Mouse (Mus musculus) lung, postnatal 14 days (tissue): Measurements from ENCODE around the gene Pnma5.
"Not testable (repeated sequence)": the region's sequence is repeated elsewhere in the genome, so short reads cannot be mapped to it uniquely, and the experiment has no call there.

Experiments used
- DNase-seq: peaks from one replicate; pipeline ENCODE4 v3.0.0; 2021

The Pnma5 gene

DNA sequence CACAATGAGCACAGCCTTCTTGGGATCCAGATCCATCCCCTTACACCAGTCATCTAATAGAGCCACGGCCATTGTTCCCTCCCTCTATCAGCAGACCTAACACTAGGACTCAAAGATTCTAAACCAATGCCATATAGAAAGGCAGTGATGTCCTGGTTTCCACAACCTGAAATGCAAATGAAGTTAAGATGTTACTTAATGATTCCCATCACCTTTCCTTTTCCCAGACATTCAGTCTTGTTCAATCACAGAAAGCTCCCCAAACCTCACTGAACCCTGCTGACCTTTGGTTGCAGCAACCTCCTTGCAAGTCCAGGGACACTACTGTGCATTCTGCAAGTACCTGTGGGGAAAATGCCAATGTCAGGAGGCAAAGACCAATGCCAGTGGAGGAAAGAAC lies at the start of gene Pnma5:
Gene Pnma5, minus strand, starts transcription at position 101 of the 400 bp plus-strand sequence.
- DNase-seq: no peak

- not testable (repeated sequence) for DNase-seq
Measured at GRCm38 (mm10) chrX:73082267-73083055, 45.6 kb upstream of the Pnma5 start, which contains the start of gene Xlr4a. Gene Xlr4a (minus strand): TSS chrX:73082478.

DNA sequence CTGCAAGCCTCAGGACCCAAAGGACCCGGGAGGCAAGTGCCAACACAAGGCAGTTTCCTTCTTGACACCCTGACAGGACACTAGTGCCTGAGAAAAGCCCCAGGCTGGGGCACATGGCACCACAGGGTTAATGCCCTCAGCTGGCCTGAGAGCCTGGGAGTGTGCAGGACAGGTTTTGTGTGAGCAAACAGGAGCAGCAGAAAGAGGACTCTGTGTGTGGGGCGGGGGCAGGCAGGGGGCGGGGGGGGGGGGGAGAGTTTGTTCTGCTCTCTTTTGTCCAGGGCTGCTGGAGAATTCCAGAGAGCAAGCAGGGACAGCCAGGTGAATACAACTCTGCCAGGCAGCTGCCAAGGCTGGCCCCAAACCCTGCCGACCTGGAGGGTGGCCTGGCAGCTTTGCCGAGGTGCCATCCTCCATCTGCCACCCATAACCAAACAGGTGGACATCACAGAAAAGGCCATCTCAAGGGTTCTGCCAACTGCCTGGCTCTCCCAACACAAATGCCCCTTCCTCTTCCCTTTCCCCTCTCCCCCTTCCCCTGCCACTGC lies 29.9 kb upstream of the Pnma5 start:
- not testable (repeated sequence) for DNase-seq

GRCm38 (mm10) chrX:73064415-73064793 lies 27.5 kb upstream of the Pnma5 start, which contains the start of gene Pnma3:
Gene Pnma3 (plus strand): TSS chrX:73064787.
- no peak for DNase-seq

DNA sequence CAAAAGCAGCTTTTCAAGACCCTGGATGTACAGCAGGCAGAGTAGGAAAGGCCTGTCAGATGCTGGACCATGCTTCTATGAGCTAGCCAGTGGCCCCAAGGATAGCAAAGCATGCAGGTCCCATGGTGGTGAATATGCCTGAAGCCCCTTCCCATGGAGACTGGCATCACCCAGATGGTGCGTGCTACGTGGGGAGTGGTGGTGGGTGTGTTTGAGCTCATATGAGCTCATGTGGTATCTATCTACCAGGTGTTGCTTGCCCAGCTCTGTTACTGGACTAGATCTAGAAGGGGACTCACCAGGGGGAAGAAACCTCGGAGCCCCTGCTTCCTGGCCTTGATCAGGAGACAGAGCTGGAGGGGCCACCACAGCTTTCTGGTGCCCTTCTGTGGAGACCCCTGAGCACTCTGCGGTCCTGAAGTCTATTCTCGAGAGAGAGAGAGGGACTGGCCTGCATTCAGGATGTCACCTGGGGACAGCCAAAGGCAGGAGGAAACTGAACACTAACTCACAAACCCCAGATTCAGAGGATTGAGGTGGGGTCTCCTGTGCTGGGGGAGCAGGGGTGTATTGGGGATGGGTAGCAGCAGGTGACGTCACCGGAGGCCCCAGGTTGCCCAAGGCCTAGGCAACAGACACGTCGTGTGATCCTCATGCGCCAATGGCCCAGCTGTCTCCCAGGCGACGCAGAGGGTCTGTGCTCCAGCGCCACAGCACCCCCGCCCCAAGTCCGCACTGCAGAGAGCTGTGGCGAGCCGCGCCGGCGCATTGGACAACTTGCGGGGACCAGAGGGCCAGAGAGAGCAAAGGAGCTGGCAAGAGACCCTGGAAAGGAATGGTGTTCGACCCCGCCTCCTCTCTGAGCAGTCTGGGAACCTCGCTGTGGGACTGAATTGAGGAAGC lies 26.9 kb upstream of the Pnma5 start:
- DNase-seq: no peak

GRCm38 (mm10) chrX:73062323-73062722 lies 25.4 kb upstream of the Pnma5 start:
- no peak for DNase-seq

DNA sequence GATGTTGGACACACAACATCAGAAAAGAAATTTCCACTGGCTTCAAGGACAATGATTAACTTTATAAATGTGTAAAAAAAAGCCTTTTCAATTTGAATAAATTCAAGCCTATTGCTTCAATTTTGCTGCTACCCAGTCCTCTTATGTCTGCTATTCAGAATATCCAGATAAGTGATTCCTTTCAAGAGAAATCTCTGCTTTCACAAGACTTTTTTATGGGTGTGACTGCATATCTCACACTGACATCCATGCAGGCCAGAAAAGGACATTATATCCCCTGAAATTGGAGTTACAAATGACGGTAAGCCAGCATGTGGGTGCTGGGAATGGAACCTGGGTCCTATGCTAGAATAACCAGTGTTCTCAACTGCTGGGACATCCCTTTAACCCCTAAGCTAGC lies 24.6 kb upstream of the Pnma5 start:
- no peak for DNase-seq

DNA sequence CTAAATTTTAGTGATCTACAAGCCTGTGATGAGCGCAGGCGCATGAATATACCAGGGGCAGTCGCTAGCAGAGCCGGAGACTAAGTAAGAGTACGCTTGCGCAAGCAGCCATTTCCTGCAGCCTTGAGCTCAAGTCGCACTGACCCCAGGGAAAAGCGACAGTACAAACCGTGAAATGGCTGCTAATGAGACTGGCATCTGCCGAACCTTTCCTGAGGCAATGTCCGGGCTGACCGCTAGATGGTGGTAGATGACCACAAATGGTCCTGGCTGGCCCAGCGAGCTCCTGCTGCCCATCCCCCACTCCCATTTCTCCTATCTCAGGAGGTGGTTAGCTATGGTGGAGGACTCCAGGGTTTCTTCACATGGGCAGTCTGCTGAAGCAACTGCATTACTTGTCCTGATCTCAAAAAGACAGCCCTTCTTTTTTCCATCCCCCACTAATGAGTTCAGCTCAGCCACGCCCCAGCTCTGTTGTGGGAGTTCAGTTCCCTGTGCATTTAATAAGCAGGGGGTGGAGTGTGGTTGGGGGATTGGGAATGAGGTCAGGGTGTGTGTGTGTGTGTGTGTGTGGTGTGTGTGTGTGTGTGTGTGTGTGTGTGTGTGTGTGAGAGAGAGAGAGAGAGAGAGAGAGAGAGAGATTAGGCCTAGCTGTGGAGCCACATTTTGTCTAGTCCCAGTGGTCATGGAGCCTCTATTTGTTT lies 17.1 kb upstream of the Pnma5 start:
- DNase-seq: peak; percentile 93

DNA sequence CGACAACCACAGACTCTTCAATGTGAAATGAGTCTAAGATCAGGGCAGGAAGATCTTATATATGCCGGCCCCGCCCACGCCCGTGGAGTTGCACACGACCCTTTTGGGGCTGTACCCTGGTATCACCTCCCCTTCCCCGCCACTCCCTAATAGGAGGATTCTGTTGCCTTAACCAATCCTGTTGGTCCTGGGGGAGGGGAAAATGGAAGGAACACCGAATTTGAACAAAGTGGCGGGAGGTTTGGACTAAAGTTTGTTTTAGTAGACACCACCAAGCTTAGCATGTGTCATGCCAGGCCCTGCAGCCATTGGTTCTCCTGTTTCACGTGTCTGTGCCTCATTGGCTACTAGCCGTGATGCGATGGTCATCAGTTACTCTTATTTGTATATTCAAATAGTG lies 2.8 kb upstream of the Pnma5 start:
- DNase-seq: no peak

GRCm38 (mm10) chrX:73038831-73039230 lies 1.9 kb upstream of the Pnma5 start:
- no peak for DNase-seq

GRCm38 (mm10) chrX:73012846-73013245 lies 24.1 kb downstream of the Pnma5 start:
- DNase-seq: no peak

DNA sequence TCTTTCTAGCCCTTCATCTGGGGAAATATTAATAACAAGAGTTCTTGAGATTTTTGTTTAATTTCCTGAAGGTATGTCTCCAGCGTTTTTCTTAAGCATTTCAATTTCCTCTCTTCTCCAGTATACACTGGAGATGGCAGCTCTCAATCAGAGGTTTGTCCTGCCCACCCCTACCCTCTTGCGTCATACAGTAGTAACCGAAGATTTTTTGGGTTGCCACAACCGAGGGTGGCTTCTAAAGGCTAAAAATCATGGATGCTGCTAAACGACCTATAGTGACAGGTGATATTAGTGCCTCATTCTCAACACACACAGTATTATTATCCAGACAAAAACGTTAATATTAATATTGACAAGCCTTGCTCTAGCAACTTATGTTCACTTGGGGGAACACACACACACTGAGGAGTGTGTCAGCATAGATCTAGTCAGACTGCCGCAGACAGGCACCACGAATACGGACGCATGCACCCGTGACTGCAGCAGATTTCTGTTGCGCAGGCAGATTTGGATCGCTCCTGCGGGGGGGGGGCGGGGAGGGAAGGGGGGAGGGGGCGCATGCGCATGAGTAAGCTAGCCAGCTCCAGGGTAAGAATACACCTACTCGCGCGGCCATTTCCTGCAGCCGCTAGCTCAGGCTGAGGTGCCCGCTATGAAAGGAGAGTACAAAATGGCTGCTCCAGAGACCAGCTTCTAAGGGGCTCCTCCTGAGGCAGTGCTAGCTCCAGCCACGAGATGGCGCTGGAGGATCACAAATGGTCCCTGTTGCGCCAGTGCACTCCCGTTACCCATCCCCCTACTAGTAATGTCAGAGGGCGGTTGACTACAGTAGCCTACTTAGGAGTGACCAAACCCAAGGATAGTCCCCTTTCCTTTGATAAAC lies 29.1 kb downstream of the Pnma5 start:
- peak; percentile 91 for DNase-seq

DNA sequence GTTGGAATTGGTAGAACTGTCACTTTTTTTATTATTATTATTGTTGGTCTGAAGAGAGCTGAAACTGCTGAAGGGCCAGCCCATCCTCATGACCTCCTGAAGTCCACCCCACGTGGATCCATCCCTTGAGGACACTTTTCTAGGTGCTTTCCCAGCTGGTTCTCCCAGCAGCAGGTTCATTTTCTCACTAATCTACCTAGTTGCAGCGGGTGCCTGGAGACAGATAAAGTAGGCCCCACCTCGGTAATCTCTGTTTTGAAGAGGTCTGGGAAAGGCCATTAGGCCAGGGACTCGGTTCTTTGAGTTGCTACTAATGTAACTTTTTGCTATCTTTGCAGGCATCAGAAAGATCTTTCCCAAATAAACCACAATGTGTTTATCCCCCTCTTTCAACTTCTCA lies 31.2 kb downstream of the Pnma5 start:
- DNase-seq: no peak

- no peak for DNase-seq
Measured at GRCm38 (mm10) chrX:73003110-73003509, 33.8 kb downstream of the Pnma5 start.

DNA sequence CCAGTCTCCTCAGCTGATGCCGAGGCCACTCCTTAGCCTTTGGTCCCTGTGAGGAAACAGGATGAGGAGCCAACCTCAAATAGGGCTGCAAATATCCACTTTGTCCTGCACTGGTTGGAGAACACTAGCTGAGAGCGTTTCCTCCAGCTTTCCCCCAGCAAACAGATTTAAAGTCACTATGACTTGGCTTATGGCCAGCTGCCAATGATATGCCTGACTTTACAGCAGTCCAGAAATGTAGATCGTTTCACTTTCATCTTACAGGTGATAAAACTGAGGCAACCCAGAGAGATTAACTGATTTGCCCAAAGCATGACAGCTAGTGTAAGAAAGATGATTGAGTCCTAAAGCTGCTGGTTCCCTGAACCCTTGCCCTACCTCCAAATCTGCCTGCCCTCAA lies 41.4 kb downstream of the Pnma5 start:
- DNase-seq: no peak

DNA sequence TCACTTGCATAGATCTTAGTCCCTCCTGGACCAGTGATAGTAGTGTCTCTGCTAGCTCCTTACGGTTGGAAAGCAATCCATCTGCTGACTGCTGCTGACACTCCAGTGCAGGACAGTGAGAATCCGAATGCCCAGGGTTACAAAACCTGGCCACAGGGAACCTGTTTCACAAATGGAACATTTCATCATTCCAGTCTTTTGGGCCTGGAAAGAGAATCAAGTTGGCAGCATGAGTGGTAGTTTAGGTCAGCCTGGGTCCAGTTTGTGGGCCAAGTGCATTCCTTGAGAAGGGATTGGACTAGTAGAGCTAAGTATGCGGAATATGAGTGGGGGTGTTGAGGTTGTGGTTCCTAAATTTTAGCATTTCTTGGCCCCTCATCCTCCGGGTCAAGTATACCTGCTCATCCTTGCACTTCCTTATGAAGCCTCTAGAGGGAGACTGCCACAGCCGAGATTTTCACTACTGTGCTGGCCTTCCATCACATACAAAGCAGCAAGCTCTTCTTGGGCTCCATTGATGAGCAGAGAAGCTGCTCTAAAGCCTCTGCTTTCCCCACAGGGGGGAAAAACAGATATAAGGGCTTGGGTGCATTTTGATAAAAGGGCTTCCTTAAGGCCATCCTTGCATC lies 44.5 kb downstream of the Pnma5 start:
- no peak for DNase-seq

GRCm38 (mm10) chrX:72990581-72990980 lies 46.3 kb downstream of the Pnma5 start:
- DNase-seq: no peak

DNA sequence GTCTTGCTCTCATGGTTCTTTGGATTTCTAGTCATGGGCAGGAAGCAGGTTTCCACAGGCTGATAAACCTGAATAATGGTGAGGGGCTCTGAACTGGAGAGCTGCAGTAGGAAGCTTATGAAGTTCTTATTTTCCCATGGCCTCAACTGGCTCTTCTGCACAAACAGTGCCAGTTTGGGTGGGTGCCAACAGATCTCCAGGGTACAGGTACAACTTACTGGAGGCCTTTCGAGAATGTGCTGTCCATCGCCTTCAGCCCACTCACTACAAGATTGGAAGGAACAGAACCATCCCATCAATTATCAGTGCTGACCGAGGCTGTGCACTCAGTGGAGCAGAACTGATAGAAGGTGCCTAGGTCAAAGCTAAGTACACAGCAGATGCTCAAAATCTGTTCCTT lies 48.5 kb downstream of the Pnma5 start:
- DNase-seq: no peak

GRCm38 (mm10) chrX:72987520-72987905 lies 49.4 kb downstream of the Pnma5 start:
- no peak for DNase-seq

- DNase-seq: peak; percentile 57
Measured at GRCm38 (mm10) chrX:72986841-72987519, 49.9 kb downstream of the Pnma5 start, which contains the start of gene Zfp185. Gene Zfp185 (plus strand): TSS chrX:72987339.

DNA sequence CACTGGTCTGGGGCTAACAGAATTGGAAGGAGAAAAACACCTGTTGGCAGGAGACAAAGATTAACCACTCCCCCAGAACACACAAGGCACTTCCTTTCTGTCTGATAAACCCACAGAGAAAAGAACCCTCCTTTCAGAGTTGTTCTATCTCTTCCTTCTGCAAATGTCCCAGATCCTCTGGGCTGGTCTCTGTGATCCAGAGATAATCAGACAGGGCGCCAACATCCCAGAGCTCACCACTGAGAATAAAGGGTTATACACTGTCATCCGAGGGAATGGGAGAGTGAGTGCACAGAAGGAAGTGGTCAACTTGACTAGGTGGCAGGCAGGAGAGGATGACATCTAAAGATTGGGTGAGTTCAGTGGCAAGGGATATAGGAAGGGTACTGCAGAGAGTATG lies 51.3 kb downstream of the Pnma5 start:
- no peak for DNase-seq
